Mouse (Mus musculus): Measurements from ENCODE around the gene Msh5.

GRCm38 (mm10) chr17:35013221-35013620 lies 33.3 kb downstream of the Msh5 start:
- TF ChIP-seq CTCF (IDR thresholded peaks at IDR 0.05; ENCODE audit: insufficient read depth, low read length): no peak
- TF ChIP-seq POLR2A (IDR thresholded peaks at IDR 0.05; ENCODE audit: borderline replicate concordance, extremely low read depth, low read depth, low read length): no peak
